Mouse (Mus musculus): ENCODE measurements at regions not wholly inside any gene's neighbourhood (a gene's known extent, or its start where the extent isn't known, plus 50 kb on each side); places are given as distances from the start of the nearest gene placed in this dataset.

DNA sequence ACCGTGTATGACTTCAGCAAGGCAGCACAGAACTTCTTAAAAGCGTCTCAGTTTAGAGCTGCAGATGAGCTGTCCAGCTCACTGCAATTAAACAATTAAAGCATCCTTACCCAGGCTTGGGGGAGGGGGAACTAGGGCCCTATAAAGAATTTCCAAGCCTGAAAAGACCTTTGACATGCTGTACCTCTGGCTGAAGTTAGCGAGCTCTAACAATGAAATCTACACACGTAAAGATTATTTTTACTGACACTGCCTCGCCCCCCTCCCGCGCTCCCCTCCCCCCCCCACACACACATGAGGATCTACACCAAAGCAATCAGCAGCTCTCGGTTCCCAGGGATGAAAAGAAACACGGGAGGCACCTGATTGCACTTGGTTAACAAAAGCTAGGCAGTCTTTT, 560.7 kb downstream of the Nedd1 start:
- no peak for TF ChIP-seq CTCF (IDR thresholded peaks at IDR 0.05; ENCODE audit: borderline replicate concordance, insufficient read depth, low read depth, low read length)
- TF ChIP-seq POLR2A (IDR thresholded peaks at IDR 0.05; ENCODE audit: borderline replicate concordance, insufficient read depth, low read length): no peak
